Mouse (Mus musculus): Measurements from ENCODE around the gene Haus6.

Gene Haus6

GRCm38 (mm10) chr4:86575283-86575983 is 36.4 kb downstream of the Haus6 start, which contains the start of gene Rraga:
TSS of gene Rraga (plus strand) at chr4:86575668.
- in situ Hi-C loops (cut with MboI), result no loop called here

GRCm38 (mm10) chr4:86574939-86575282 is 36.9 kb downstream of the Haus6 start:
- in situ Hi-C loops (cut with MboI), result no loop called here

DNA sequence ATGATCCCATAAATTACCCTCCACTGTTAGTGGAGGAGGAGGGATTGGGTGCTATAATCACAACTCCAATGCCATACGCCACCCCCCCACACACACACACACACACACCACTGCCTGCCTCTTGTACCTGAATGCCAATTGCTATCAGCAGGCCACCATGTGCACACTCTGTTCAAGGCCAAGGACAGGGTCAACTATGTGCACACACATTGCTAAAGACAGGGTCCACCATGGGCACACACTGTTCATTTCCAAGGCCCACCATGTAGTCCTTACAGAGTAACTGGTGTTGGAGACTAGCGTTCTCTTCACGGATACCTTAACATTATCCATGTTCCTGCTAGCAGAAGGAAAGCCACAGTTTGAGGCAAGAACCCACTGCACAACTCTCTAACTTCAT is 50.8 kb downstream of the Haus6 start:
- in situ Hi-C loops (cut with MboI), result no loop called here

- in situ Hi-C loops (cut with MboI), result no loop called here
Measured at GRCm38 (mm10) chr4:86559006-86559405, 52.8 kb downstream of the Haus6 start.

DNA sequence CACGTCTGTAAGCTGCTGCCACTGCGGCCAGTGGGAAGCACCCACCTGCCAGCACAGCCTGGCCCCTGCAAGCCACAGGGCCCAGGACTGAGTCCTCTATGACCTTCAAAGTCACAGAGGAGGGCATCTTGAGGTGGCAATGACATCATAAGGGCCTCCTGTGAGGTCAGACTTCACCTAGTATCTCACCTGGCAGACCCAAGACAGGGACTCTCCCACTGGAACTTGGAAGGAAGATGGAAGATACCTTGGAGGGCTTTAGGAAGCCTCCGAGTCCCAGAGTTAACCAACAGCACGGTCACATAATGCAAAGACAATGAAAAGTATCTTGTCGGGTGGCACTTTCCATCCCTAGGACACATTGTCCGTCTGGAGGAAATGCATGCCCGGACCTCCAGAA is 53.6 kb downstream of the Haus6 start, which contains the start of gene Saxo1:
Gene Saxo1, minus strand, starts transcription at position 101 of the 400 bp plus-strand sequence.
- in situ Hi-C loops (cut with MboI), result no loop called here

GRCm38 (mm10) chr4:86557371-86557770 is 54.5 kb downstream of the Haus6 start:
- in situ Hi-C loops (cut with MboI), result no loop called here

DNA sequence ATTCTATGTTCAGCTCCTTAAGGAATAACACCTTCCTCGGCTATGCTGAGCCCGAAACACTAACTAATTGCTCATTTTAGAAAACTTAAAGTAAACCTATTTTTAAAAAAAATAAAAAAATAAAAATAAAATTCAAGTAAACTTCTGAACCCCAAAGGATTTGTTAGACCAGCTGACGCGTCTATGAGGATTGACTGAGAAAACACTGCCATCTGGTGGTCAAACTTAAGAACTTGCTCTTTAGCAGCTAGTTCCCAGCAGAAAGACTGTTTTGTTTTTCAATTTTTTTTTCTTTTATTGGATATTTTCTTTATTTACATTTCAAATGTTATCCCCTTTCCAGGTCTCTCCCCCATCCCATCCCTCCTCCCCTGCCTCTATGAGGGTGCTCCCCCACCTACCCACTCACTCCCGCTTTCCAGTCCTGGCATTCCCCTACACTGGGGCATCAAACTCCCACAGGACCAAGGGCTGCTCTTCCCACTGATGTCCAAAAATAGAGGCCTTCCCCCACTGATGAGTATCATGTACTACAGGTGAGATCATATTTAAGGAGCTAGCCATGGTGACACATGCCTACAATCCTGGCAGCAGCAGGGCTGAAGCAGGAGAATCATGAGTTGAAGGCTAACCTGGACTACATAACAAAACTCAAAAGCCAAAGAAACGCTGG is 56.7 kb downstream of the Haus6 start:
- in situ Hi-C loops (cut with MboI), result no loop called here

GRCm38 (mm10) chr4:86548332-86548731 is 63.5 kb downstream of the Haus6 start:
- in situ Hi-C loops (cut with MboI), result no loop called here

DNA sequence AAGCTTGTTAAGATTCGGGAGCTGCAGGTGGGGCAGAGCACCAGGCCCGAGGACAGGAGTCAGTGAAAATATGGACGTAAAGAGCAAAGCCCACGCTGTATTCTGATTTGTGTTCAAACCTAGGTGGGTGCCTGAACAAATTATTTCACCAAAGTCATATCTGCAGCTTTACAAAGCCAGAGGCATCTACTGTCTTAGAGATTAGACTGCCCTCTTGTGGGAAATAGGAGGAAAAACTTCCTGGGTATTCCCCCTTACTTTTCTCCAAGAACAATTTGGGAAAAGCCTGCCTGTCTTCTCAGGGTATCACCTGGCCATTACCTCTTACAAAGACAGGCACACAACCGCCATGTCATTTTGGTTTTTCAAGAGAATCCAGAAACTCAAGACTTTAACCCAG is 66.2 kb downstream of the Haus6 start:
- in situ Hi-C loops (cut with MboI), result no loop called here

DNA sequence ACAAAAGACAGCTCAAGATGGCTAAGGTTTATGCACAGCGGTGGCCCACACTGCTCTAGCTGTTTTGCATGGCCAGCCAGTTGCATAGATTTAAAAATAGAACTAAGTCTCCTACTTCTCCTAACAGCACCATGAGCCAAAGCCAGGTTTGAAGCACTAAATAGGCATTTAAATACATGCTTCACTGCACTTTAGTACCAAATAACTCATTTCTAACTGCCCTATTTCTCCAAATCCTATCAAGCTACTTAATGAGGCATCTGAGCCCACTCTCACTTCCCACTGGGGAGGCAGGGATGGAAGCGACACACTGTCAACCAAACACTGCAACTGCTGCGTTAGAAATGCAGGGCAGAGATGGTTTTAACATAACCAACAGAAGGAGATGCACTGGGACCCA is 67.9 kb downstream of the Haus6 start:
- in situ Hi-C loops (cut with MboI), result no loop called here

DNA sequence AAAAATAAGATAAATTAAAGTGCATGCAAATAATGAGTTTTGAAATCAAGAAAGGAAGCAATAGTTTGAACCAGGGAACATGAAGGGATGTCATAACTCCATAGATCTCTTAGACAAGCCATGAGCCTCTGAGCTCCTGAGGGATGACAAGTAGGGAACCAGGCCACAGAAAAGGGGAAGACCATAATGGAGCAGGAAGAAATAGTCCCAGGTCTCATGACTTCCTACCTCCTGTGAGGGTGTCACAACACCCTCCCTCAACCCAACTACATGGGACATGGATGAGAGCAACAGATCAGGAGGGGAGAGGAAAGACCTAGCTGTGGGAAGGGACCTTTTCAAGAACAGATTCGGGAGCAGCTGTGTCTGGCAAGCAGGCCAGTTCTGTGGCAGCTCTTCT is 70.3 kb downstream of the Haus6 start:
- in situ Hi-C loops (cut with MboI), result no loop called here

GRCm38 (mm10) chr4:86538936-86539335 is 72.9 kb downstream of the Haus6 start:
- in situ Hi-C loops (cut with MboI), result no loop called here

- in situ Hi-C loops (cut with MboI), result no loop called here
Measured at GRCm38 (mm10) chr4:86537972-86538371, 73.9 kb downstream of the Haus6 start.

DNA sequence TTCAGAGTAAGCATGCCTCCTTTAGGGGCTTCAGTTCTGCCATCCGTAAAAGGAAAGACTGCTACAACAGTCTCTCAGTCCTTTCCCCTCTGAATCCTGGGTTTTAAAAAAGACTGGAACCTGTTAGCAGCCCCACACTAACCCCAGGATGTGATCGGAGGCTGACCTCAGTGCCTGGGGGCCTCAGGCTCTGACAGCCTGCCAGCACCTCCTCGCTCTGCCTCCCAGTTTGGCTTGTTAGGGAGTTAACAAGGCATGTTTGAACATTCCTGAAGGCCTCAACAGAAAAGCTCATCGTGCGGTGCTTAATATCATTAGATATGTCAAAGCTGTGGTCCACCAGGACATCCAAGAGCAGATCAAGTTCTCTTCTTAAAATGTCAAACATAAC is 77.8 kb downstream of the Haus6 start:
- in situ Hi-C loops (cut with MboI), result no loop called here

GRCm38 (mm10) chr4:86533406-86534090 is 78.3 kb downstream of the Haus6 start:
- in situ Hi-C loops (cut with MboI), result no loop called here

GRCm38 (mm10) chr4:86529161-86529560 is 82.7 kb downstream of the Haus6 start:
- in situ Hi-C loops (cut with MboI), result no loop called here
